Mouse (Mus musculus) kidney, postnatal 0 days (tissue): ENCODE measurements around the gene Art3. TPM values are rescaled to one million over a fixed set of nuclear protein-coding genes. Genes with fewer than 3 reads are reported as not detected.

Experiments used
- ATAC-seq: fragments of 200-750 bp; cut with Nextera tagmentation; replicated peaks from 2 replicates; pipeline ENCODE4 v1.8.0; 2017; ENCODE audit warnings: low read depth, moderate number of reproducible peaks, moderate TSS enrichment, moderate library complexity; ENCODE audit not compliant: low FRiP score
- DNase-seq: peaks from one replicate; pipeline ENCODE4 v3.0.0-alpha.2; 2016; ENCODE audit warnings: low spot score
- H3K27ac ChIP-seq: fragments of 300-500 bp; sonication (generic); 2 replicates; pipeline ENCODE4 v1.5.1; 2014; ENCODE audit warnings: mild to moderate bottlenecking
- H3K27me3 ChIP-seq: fragments of 300-500 bp; sonication (generic); 2 replicates; pipeline ENCODE4 v1.6.1; 2014; ENCODE audit warnings: low read length, mixed read lengths; ENCODE audit not compliant: insufficient read depth
- H3K36me3 ChIP-seq: fragments of 300-500 bp; sonication (generic); 2 replicates; pipeline ENCODE4 v1.6.1; 2014; ENCODE audit warnings: low read length, mixed read lengths; ENCODE audit not compliant: insufficient read depth
- H3K4me1 ChIP-seq: fragments of 300-500 bp; sonication (generic); replicated peaks from 2 replicates; pipeline ENCODE4 v1.6.1; 2014; ENCODE audit warnings: antibody characterized with exemption, low read length, mixed read lengths; ENCODE audit not compliant: insufficient read depth
- H3K4me2 ChIP-seq: fragments of 300-500 bp; sonication (generic); 2 replicates; pipeline ENCODE4 v1.6.1; 2014; ENCODE audit warnings: mild to moderate bottlenecking, low read length, moderate library complexity, mixed read lengths
- H3K4me3 ChIP-seq: fragments of 300-500 bp; sonication (generic); replicated peaks from 2 replicates; pipeline ENCODE4 v1.5.1; 2014; ENCODE audit warnings: low read depth, low read length
- H3K9ac ChIP-seq: fragments of 300-500 bp; sonication (generic); 2 replicates; pipeline ENCODE4 v1.6.1; 2014; ENCODE audit warnings: low read depth, low read length
- H3K9me3 ChIP-seq: fragments of 300-500 bp; sonication (generic); replicated peaks from 2 replicates; pipeline ENCODE4 v1.6.1; 2016; ENCODE audit warnings: low read length, inconsistent platforms, mixed read lengths
- CTCF ChIP-seq: IDR thresholded peaks from 2 replicates; pipeline ENCODE4 v1.5.1; 2016; ENCODE audit warnings: antibody characterized with exemption, low read depth, mild to moderate bottlenecking, moderate library complexity
- WGBS: fragments of 180-500 bp; shearing (Covaris S2); extraction: QIAGEN DNeasy Blood & Tissue Kit; methylation state at CpG from one replicate; pipeline ENCODE4 v1.1.7; 2014; 5-methylcytosine and 5-hydroxymethylcytosine counted together
- polyA plus RNA-seq: library from polyadenylated mRNA; unstranded; fragments of >200 nt; fragmentation: Nextera tagmentation; extraction: Ambion mirVana; gene quantifications from 2 replicates; pipeline ENCODE4 v1.2.1, GENCODE M21; 2015

The Art3 gene
- polyA plus RNA-seq, 1 experiment from 2014 or later, result 9.2 TPM

DNA sequence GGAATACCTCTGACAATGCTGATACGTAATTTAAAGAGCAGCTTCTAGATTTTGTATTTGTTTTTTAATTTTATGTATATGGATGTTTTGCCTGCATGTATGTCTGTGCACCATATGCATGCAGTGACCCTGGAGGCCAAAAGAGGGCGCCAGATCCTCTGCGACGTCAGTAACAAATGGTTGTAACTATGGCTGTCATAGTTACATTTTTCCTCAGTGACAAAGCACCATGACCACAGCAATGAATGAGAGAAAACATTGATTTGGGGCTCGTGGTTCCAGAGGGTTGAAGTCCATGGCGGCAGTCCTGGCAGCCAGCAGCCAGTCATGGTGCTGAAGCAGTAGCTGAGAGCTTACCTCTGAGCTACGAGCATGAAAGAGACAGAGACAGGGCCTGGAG is 53.2 kb downstream of the Art3 start:
- no peaks in the 10 kb centered on the region for H3K36me3 ChIP-seq
- H3K4me3 ChIP-seq, result no peak overlapping the region
- ATAC-seq (no peak), DNase-seq (no peak)
- WGBS, result 55% methylated on average over 7 of the region's 7 CpGs
- no peak overlapping the region for H3K27ac ChIP-seq
- H3K27me3 ChIP-seq, result no peaks in the 10 kb centered on the region
- no peaks in the 10 kb centered on the region for H3K4me1 ChIP-seq
- TF ChIP-seq CTCF, result peak; percentile 67
- no peak overlapping the region for H3K4me2 ChIP-seq
- H3K9me3 ChIP-seq, result no peaks in the 10 kb centered on the region
- H3K9ac ChIP-seq, result no peak overlapping the region

DNA sequence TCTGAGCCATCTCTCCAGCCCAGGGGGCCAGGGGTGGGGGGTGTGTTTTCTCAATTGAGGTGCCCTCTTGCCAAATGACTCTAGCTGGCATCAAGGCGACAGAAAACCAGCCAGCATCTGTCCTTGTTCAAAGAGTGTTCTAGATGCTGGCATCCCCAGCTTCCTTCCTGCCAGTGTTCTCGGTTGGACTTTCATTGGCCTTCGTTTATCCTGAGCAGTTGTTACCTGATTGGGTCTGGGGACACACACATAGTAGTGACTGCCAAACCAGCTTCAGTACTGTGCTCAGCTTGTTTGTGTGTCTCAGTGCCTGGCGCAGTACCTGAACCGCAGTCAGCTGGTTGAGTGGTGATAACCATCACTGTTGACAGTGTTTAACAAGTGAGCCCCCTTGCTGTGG is 54.5 kb downstream of the Art3 start:
- Histone ChIP-seq H3K9me3 (no peaks in the 10 kb centered on the region), H3K9ac (no peak overlapping the region), H3K4me1 (no peaks in the 10 kb centered on the region), H3K36me3 (no peaks in the 10 kb centered on the region), H3K4me2 (no peak overlapping the region), H3K27ac (no peak overlapping the region), H3K27me3 (peaks cover 5% of the 10 kb centered on the region; the same call in 1 of the 2 replicates), H3K4me3 (no peak overlapping the region)
- WGBS, result 89% methylated on average over 5 of the region's 5 CpGs
- TF ChIP-seq CTCF, result no peak
- ATAC-seq (no peak), DNase-seq (no peak)

DNA sequence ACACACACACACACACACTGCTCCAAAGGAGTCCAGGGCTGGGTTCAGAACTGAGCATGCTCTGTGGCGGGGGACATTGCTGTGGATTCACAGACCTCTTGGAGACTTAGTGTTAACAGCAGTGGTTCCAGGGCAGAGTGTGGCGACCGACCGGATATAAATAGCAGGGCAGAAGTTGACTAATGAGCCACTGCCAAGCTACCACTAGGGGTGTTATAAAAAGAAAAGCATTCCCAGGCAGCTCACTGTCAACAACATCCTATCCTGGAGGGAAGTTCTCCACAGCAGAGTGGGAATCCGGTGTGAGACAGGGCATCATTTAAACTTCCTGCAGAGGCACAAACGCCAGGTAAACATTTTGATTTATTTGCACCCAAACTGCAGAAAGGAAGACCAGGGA is 55.0 kb downstream of the Art3 start:
- Histone ChIP-seq H3K27me3 (peaks cover 5% of the 10 kb centered on the region; the same call in 1 of the 2 replicates), H3K4me3 (no peak overlapping the region), H3K36me3 (no peaks in the 10 kb centered on the region), H3K9me3 (no peaks in the 10 kb centered on the region), H3K27ac (0 out of 2 replicates have a peak overlapping the region, but pooled peaks have one; percentile 21), H3K9ac (no peak overlapping the region), H3K4me1 (no peaks in the 10 kb centered on the region), H3K4me2 (no peak overlapping the region)
- ATAC-seq, result peak; percentile 18; the same call in 1 of the 2 replicates
- peak; percentile 79 for DNase-seq
- WGBS, result 23% methylated on average over 6 of the region's 6 CpGs
- TF ChIP-seq CTCF, result peak; percentile 56

DNA sequence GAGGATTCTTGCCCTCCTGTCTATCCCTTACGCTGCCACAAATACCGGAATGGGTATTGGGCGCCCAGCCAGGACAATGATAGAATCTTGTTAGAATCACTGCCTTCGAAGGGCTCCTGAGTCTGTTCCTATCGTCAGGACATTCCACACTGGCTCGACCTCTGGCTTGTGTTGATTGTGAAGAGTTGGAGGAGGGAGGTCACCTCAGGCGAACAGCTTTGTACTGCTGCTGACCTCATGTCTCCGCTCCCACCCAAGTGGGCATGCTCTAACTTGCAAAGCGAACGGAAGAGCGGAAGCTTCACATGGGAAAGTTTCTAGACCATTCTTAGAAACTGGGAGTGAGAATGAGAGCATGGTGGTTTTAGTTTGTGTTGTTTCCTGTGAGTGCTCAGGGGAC is 55.8 kb downstream of the Art3 start:
- Histone ChIP-seq H3K4me1 (no peaks in the 10 kb centered on the region), H3K36me3 (no peaks in the 10 kb centered on the region), H3K27me3 (peaks cover 5% of the 10 kb centered on the region; the same call in 1 of the 2 replicates), H3K4me3 (no peak overlapping the region), H3K9me3 (no peaks in the 10 kb centered on the region), H3K9ac (no peak overlapping the region), H3K4me2 (no peak overlapping the region), H3K27ac (peak overlapping the region; percentile 21; the same call in 1 of the 2 replicates)
- 47% methylated on average over 11 of the region's 11 CpGs for WGBS
- no peak for ATAC-seq
- no peak for TF ChIP-seq CTCF
- DNase-seq, result peak; percentile 31

DNA sequence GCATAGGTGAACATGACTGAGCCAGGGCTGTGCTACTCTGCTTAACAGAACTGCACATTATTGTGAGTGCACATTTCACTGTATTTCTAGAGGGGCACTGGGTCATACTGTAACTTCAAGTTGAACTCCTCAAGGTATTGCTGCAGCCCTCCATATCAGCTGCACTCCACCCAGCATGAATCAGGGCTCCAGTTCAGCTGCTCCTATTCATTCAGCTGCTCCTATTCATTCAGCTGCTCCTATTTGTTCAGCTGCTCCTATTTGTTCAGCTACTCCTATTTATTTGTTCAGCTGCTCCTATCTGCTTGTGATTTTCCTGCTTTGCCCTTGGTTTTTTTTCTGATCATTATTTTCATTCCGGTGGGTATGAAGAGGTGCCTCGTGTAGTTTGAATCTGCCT is 58.4 kb downstream of the Art3 start:
- H3K27ac ChIP-seq, result no peak overlapping the region
- H3K36me3 ChIP-seq, result no peaks in the 10 kb centered on the region
- H3K9me3 ChIP-seq, result no peaks in the 10 kb centered on the region
- ATAC-seq (no peak), DNase-seq (no peak)
- H3K4me1 ChIP-seq, result no peaks in the 10 kb centered on the region
- H3K4me2 ChIP-seq, result no peak overlapping the region
- no peak for TF ChIP-seq CTCF
- H3K4me3 ChIP-seq, result no peak overlapping the region
- H3K27me3 ChIP-seq, result peaks cover 5% of the 10 kb centered on the region; the same call in 1 of the 2 replicates
- H3K9ac ChIP-seq, result no peak overlapping the region
- WGBS, result 82% methylated on average over 2 of the region's 2 CpGs

DNA sequence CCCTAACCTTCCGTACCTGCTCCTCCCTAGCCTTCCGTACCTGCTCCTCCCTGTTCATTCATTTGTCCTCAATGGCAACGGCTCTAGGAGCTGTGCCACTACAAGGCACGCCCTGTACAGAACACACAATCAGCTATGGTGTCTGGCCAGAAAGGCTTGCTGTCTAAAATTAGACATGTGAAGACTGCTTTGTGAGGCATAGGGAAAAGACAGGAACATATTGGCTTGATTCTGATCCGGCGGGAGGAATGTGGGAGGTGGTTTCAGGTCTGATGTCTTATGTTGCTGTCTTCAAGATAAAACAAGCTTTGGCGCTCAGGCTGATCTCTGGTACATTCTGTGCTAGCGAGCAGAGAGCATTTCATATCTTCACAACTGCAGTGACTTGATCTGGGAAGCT is 59.0 kb downstream of the Art3 start:
- no peak for ATAC-seq
- Histone ChIP-seq H3K36me3 (no peaks in the 10 kb centered on the region), H3K9ac (no peak overlapping the region), H3K4me1 (no peaks in the 10 kb centered on the region), H3K9me3 (no peaks in the 10 kb centered on the region), H3K4me3 (no peak overlapping the region), H3K27me3 (peaks cover 5% of the 10 kb centered on the region; the same call in 1 of the 2 replicates), H3K4me2 (no peak overlapping the region), H3K27ac (no peak overlapping the region)
- WGBS, result 64% methylated on average over 8 of the region's 8 CpGs
- no peak for DNase-seq
- TF ChIP-seq CTCF, result no peak

DNA sequence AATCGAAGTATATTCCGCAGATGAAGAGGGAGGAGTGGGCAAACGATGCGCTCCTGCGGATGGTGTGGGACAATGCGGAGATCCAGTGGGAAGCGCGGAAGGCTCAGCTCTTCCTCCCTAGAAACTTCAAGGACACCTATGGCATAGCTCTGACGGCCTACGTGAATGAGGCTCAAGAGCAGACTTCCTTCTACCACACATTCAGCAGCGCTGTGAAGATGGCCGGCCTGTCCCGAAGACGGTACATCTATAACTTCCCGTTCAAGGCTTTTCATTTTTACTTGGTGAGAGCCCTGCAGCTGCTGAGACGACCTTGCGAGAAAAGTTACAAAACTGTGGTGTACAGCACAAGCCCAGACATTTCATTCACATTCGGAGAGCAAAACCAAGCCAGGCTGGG is 60.9 kb downstream of the Art3 start:
- TF ChIP-seq CTCF, result no peak
- ATAC-seq (no peak), DNase-seq (no peak)
- no peaks in the 10 kb centered on the region for H3K36me3 ChIP-seq
- peak overlapping the region; percentile 34 for H3K4me2 ChIP-seq
- 45% methylated on average over 18 of the region's 18 CpGs for WGBS
- peaks cover 5% of the 10 kb centered on the region; the same call in 1 of the 2 replicates for H3K27me3 ChIP-seq
- no peaks in the 10 kb centered on the region for H3K9me3 ChIP-seq
- H3K27ac ChIP-seq, result no peak overlapping the region
- no peaks in the 10 kb centered on the region for H3K4me1 ChIP-seq
- no peak overlapping the region for H3K9ac ChIP-seq
- peak overlapping the region; percentile 9; the same call in 1 of the 2 replicates for H3K4me3 ChIP-seq
